Mouse (Mus musculus): ENCODE data around the gene Wdfy2. TPM values are rescaled to one million over a fixed set of nuclear protein-coding genes. Genes with fewer than 3 reads are reported as not detected.

The Wdfy2 gene
- polyA plus RNA-seq, 1 experiment from 2014 or later, result 8.4 TPM

GRCm38 (mm10) chr14:62880084-62880851, 42.8 kb downstream of the Wdfy2 start:
- Histone ChIP-seq H3K4me1 (ENCODE audit: control insufficient read depth, insufficient read depth, low read length) (peaks cover 22% of the 10 kb centered on the region), H3K36me3 (ENCODE audit: control insufficient read depth, insufficient read depth, low read length) (no peaks in the 10 kb centered on the region), H3K27ac (ENCODE audit: low read length) (peak overlapping the region; percentile 74), H3K27me3 (ENCODE audit: control insufficient read depth, insufficient read depth, low read depth, low read length) (no peaks in the 10 kb centered on the region), H3K4me2 (ENCODE audit: low read length) (peak overlapping the region; percentile 2; the same call in 1 of the 2 replicates), H3K9me3 (replicated peaks; ENCODE audit: control insufficient read depth, low read length, poor library complexity, severe bottlenecking) (no peaks in the 10 kb centered on the region), H3K9ac (ENCODE audit: low read depth, low read length) (no peak overlapping the region; the same call in 1 of the 2 replicates), H3K4me3 (ENCODE audit: low read depth, low read length) (no peak overlapping the region)
- 39% methylated on average over 5 of the region's 5 CpGs for WGBS
- peak; percentile 64 for ATAC-seq

GRCm38 (mm10) chr14:62882061-62882614, 44.7 kb downstream of the Wdfy2 start:
- Histone ChIP-seq H3K27ac (ENCODE audit: low read length) (no peak overlapping the region), H3K4me1 (ENCODE audit: control insufficient read depth, insufficient read depth, low read length) (peaks cover 22% of the 10 kb centered on the region), H3K9me3 (replicated peaks; ENCODE audit: control insufficient read depth, low read length, poor library complexity, severe bottlenecking) (no peaks in the 10 kb centered on the region), H3K27me3 (ENCODE audit: control insufficient read depth, insufficient read depth, low read depth, low read length) (no peaks in the 10 kb centered on the region), H3K36me3 (ENCODE audit: control insufficient read depth, insufficient read depth, low read length) (no peaks in the 10 kb centered on the region), H3K4me3 (ENCODE audit: low read depth, low read length) (no peak overlapping the region), H3K4me2 (ENCODE audit: low read length) (no peak overlapping the region), H3K9ac (ENCODE audit: low read depth, low read length) (no peak overlapping the region)
- ATAC-seq, result no peak
- 31% methylated on average over 4 of the region's 4 CpGs for WGBS

DNA sequence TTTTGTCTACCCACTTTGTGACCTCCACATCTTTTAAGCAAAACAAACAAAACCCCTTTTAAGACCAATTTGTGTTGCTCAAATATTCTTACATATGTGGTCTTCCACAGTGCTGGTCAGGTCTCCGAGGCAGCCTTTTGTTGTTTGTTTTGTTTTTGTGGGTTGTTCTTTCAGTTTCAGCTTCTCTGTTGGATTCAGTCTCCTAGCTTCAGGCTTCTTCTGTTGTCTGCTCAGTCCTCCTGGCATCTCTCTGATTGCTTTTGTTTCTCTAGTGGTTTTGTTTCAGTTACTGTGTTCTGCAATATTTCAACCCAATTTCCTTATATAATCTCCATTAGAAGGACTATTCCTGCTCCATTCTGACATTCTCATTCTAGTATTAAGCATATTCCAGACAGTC, 46.1 kb downstream of the Wdfy2 start:
- ATAC-seq, result no peak
- no peaks in the 10 kb centered on the region for H3K27me3 ChIP-seq (ENCODE audit: control insufficient read depth, insufficient read depth, low read depth, low read length)
- 61% methylated on average over 1 of the region's 1 CpGs for WGBS
- no peaks in the 10 kb centered on the region for H3K36me3 ChIP-seq (ENCODE audit: control insufficient read depth, insufficient read depth, low read length)
- H3K4me2 ChIP-seq (ENCODE audit: low read length), result no peak overlapping the region
- H3K4me1 ChIP-seq (ENCODE audit: control insufficient read depth, insufficient read depth, low read length), result peaks cover 22% of the 10 kb centered on the region
- no peak overlapping the region for H3K4me3 ChIP-seq (ENCODE audit: low read depth, low read length)
- H3K27ac ChIP-seq (ENCODE audit: low read length), result no peak overlapping the region
- no peaks in the 10 kb centered on the region for H3K9me3 ChIP-seq (replicated peaks; ENCODE audit: control insufficient read depth, low read length, poor library complexity, severe bottlenecking)
- no peak overlapping the region for H3K9ac ChIP-seq (ENCODE audit: low read depth, low read length)

GRCm38 (mm10) chr14:62884171-62884570, 46.7 kb downstream of the Wdfy2 start:
- Histone ChIP-seq H3K27ac (ENCODE audit: low read length) (no peak overlapping the region), H3K4me1 (ENCODE audit: control insufficient read depth, insufficient read depth, low read length) (peaks cover 17% of the 10 kb centered on the region), H3K36me3 (ENCODE audit: control insufficient read depth, insufficient read depth, low read length) (no peaks in the 10 kb centered on the region), H3K9me3 (replicated peaks; ENCODE audit: control insufficient read depth, low read length, poor library complexity, severe bottlenecking) (no peaks in the 10 kb centered on the region), H3K4me2 (ENCODE audit: low read length) (no peak overlapping the region), H3K4me3 (ENCODE audit: low read depth, low read length) (no peak overlapping the region), H3K9ac (ENCODE audit: low read depth, low read length) (no peak overlapping the region), H3K27me3 (ENCODE audit: control insufficient read depth, insufficient read depth, low read depth, low read length) (no peaks in the 10 kb centered on the region)
- WGBS, result 76% methylated on average over 5 of the region's 5 CpGs
- no peak for ATAC-seq

DNA sequence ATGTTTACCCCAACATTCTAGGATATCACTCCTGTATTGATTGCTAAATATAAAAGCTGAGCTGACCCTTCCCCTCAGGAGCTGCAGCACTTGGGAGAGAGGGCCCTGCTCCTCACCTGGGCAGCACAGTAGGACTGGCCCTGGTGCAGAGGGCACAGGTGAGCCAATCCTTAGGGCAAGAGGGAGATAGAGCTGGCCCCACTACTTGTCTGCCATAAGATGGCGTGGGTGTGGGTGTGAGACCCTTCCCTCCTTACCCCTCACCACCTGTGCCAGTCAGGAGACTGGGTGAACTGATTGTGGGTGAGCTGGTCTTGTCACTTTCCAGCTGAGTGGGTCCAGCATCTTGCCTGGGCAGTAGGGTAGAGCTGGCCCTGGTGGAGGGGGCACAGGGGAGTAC, 47.2 kb downstream of the Wdfy2 start:
- Histone ChIP-seq H3K4me3 (ENCODE audit: low read depth, low read length) (no peak overlapping the region), H3K27me3 (ENCODE audit: control insufficient read depth, insufficient read depth, low read depth, low read length) (no peaks in the 10 kb centered on the region), H3K27ac (ENCODE audit: low read length) (no peak overlapping the region), H3K36me3 (ENCODE audit: control insufficient read depth, insufficient read depth, low read length) (no peaks in the 10 kb centered on the region), H3K9me3 (replicated peaks; ENCODE audit: control insufficient read depth, low read length, poor library complexity, severe bottlenecking) (no peaks in the 10 kb centered on the region), H3K4me1 (ENCODE audit: control insufficient read depth, insufficient read depth, low read length) (peaks cover 13% of the 10 kb centered on the region), H3K4me2 (ENCODE audit: low read length) (no peak overlapping the region), H3K9ac (ENCODE audit: low read depth, low read length) (no peak overlapping the region)
- 0 out of 2 replicates have a peak, but pooled peaks have one; percentile 4 for ATAC-seq
- WGBS, result 100% methylated on average over 1 of the region's 1 CpGs

- H3K9ac ChIP-seq (ENCODE audit: low read depth, low read length), result no peak overlapping the region
- H3K9me3 ChIP-seq (replicated peaks; ENCODE audit: control insufficient read depth, low read length, poor library complexity, severe bottlenecking), result no peaks in the 10 kb centered on the region
- no peak overlapping the region for H3K4me3 ChIP-seq (ENCODE audit: low read depth, low read length)
- H3K27me3 ChIP-seq (ENCODE audit: control insufficient read depth, insufficient read depth, low read depth, low read length), result no peaks in the 10 kb centered on the region
- no peaks in the 10 kb centered on the region for H3K36me3 ChIP-seq (ENCODE audit: control insufficient read depth, insufficient read depth, low read length)
- peak; percentile 49; the same call in 1 of the 2 replicates for ATAC-seq
- H3K4me1 ChIP-seq (ENCODE audit: control insufficient read depth, insufficient read depth, low read length), result peaks cover 8% of the 10 kb centered on the region; the same call in 1 of the 2 replicates
- WGBS, result 89% methylated on average over 2 of the region's 2 CpGs
- no peak overlapping the region for H3K27ac ChIP-seq (ENCODE audit: low read length)
- no peak overlapping the region for H3K4me2 ChIP-seq (ENCODE audit: low read length)
Observed at GRCm38 (mm10) chr14:62885146-62885545, 47.7 kb downstream of the Wdfy2 start.

- no peaks in the 10 kb centered on the region for H3K27me3 ChIP-seq (ENCODE audit: control insufficient read depth, insufficient read depth, low read depth, low read length)
- H3K4me1 ChIP-seq (ENCODE audit: control insufficient read depth, insufficient read depth, low read length), result no peaks in the 10 kb centered on the region
- no peak overlapping the region for H3K4me3 ChIP-seq (ENCODE audit: low read depth, low read length)
- H3K4me2 ChIP-seq (ENCODE audit: low read length), result no peak overlapping the region
- WGBS, result 97% methylated on average over 3 of the region's 3 CpGs
- no peak overlapping the region for H3K9ac ChIP-seq (ENCODE audit: low read depth, low read length)
- H3K9me3 ChIP-seq (replicated peaks; ENCODE audit: control insufficient read depth, low read length, poor library complexity, severe bottlenecking), result no peaks in the 10 kb centered on the region
- H3K36me3 ChIP-seq (ENCODE audit: control insufficient read depth, insufficient read depth, low read length), result no peaks in the 10 kb centered on the region
- no peak for ATAC-seq
- no peak overlapping the region for H3K27ac ChIP-seq (ENCODE audit: low read length)
Observed at GRCm38 (mm10) chr14:62891401-62891800, 53.9 kb downstream of the Wdfy2 start.

GRCm38 (mm10) chr14:62892771-62893641, 55.5 kb downstream of the Wdfy2 start:
- no peak overlapping the region for H3K9ac ChIP-seq (ENCODE audit: low read depth, low read length)
- H3K4me2 ChIP-seq (ENCODE audit: low read length), result no peak overlapping the region
- H3K4me3 ChIP-seq (ENCODE audit: low read depth, low read length), result no peak overlapping the region
- WGBS, result 89% methylated on average over 8 of the region's 8 CpGs
- no peaks in the 10 kb centered on the region for H3K36me3 ChIP-seq (ENCODE audit: control insufficient read depth, insufficient read depth, low read length)
- H3K9me3 ChIP-seq (replicated peaks; ENCODE audit: control insufficient read depth, low read length, poor library complexity, severe bottlenecking), result no peaks in the 10 kb centered on the region
- H3K4me1 ChIP-seq (ENCODE audit: control insufficient read depth, insufficient read depth, low read length), result no peaks in the 10 kb centered on the region
- no peak overlapping the region for H3K27ac ChIP-seq (ENCODE audit: low read length)
- H3K27me3 ChIP-seq (ENCODE audit: control insufficient read depth, insufficient read depth, low read depth, low read length), result no peaks in the 10 kb centered on the region
- ATAC-seq, result no peak

All from midbrain, embryonic 16.5 days (tissue).